8 mouse cellular contexts compared by ENCODE assay signal in the genomic region with DNA sequence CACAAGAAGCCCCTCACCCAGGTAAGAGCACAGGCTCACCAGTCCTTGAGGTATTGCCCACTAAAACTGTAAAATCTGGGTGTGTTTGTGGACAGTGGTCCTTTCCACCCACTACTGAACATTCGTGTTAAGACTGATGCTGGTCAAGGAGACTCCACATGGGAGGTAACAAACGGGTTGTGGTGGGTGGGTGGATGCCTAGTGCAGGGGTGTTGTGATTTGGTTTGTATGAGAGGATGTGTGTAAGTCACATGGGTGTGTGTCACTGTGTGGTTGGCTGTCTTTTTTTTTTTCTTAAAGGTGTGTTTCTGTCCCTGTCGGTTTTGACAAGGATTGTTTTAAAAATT. TPM values are rescaled to one million over a fixed set of nuclear protein-coding genes. Genes with fewer than 3 reads are reported as not detected.
A peak's percentile ranks its signal among the peaks of the same experiment; 100 is the strongest.
DNase-seq lines count a peak whose midpoint lies in the region; ATAC-seq and TF ChIP-seq lines count a peak whose summit lies in the region.

No protein-coding gene starts in this region.

- peak overlapping the region; percentile 26 for H3K4me3 ChIP-seq in kidney, adult 2 months (ENCODE audit: insufficient read depth, low read depth, low read length)
- peak overlapping the region; percentile 58 to 91 for H3K4me3 ChIP-seq in MEL (ENCODE audit: control insufficient read depth in 1 of 2, insufficient read depth in 1 of 2, low read depth in 2 of 2, low read length in 2 of 2)
- H3K4me3 ChIP-seq in forebrain, embryonic 13.5 days, result peak overlapping the region; percentile 88
- peak overlapping the region; percentile 60 for H3K4me3 ChIP-seq in liver, embryonic 15.5 days (replicated peaks)

- DNase-seq in kidney, adult 2 months, result no peak
- no peak for DNase-seq in kidney, postnatal 14 days
- no peak for DNase-seq in MEL (ENCODE audit: low read depth, low spot score)
- no peak for DNase-seq in adrenal gland, postnatal 4 days (ENCODE audit: low spot score in 2 of 2)
- no peak for DNase-seq in left cerebral cortex, postnatal 4 days
- no peak for DNase-seq in adrenal gland, postnatal 36 days

- H3K9me3 ChIP-seq in MEL (replicated peaks; ENCODE audit: insufficient read depth, low read length), result no peaks in the 10 kb centered on the region
- no peaks in the 10 kb centered on the region for H3K9me3 ChIP-seq in forebrain, embryonic 13.5 days (replicated peaks)
- no peaks in the 10 kb centered on the region for H3K9me3 ChIP-seq in liver, embryonic 15.5 days (replicated peaks)

- H3K27ac ChIP-seq in kidney, adult 2 months (ENCODE audit: insufficient read depth, low read depth, low read length), result no peak overlapping the region
- no peak overlapping the region for H3K27ac ChIP-seq in MEL (ENCODE audit: control insufficient read depth, low read depth, low read length)
- H3K27ac ChIP-seq in forebrain, embryonic 13.5 days, result peak overlapping the region; percentile 98
- no peak overlapping the region for H3K27ac ChIP-seq in liver, embryonic 15.5 days (replicated peaks)

- no peak for ATAC-seq in forebrain, embryonic 13.5 days
- no peak for ATAC-seq in liver, embryonic 15.5 days (ENCODE audit: insufficient read depth)

- TF ChIP-seq CTCF in kidney, adult 2 months (conservative IDR thresholded peaks at IDR 0.05; ENCODE audit: insufficient read depth, insufficient read length, low read depth, low read length), result no peak
- no peak for TF ChIP-seq CTCF in MEL (IDR thresholded peaks at IDR 0.05 in 2 of 3, conservative IDR thresholded peaks at IDR 0.05 in 1 of 3; ENCODE audit: control insufficient read depth in 1 of 3, insufficient read depth in 1 of 3, low read depth in 2 of 3, low read length in 3 of 3, poor library complexity in 1 of 3, severe bottlenecking in 1 of 3)

- H3K36me3 ChIP-seq in kidney, adult 2 months (ENCODE audit: control insufficient read depth, insufficient read depth, low read length), result no peaks in the 10 kb centered on the region
- H3K36me3 ChIP-seq in MEL (ENCODE audit: control insufficient read depth in 1 of 2, insufficient read depth in 2 of 2, low read length in 2 of 2), result no peaks in the 10 kb centered on the region
- H3K36me3 ChIP-seq in forebrain, embryonic 13.5 days (ENCODE audit: poor library complexity, severe bottlenecking), result no peaks in the 10 kb centered on the region
- peaks cover 14% of the 10 kb centered on the region; the same call in 1 of the 2 replicates for H3K36me3 ChIP-seq in liver, embryonic 15.5 days (replicated peaks)

- intact Hi-C loops in left cerebral cortex, postnatal 4 days (cut with DNase I), result loop anchor here (5.0 kb wide), 1 partner anchor 102 kb away; no protein-coding TSS in a partner anchor

- H3K4me1 ChIP-seq in kidney, adult 2 months (ENCODE audit: control insufficient read depth, insufficient read depth, low read length), result peaks cover 34% of the 10 kb centered on the region
- peaks cover 3 to 14% of the 10 kb centered on the region in 2 experiments for H3K4me1 ChIP-seq in MEL (ENCODE audit: control insufficient read depth in 1 of 2, insufficient read depth in 2 of 2, low read length in 2 of 2)
- H3K4me1 ChIP-seq in forebrain, embryonic 13.5 days, result peaks cover 67% of the 10 kb centered on the region
- H3K4me1 ChIP-seq in liver, embryonic 15.5 days (replicated peaks), result peaks cover 52% of the 10 kb centered on the region

- H3K9ac ChIP-seq in MEL (ENCODE audit: control insufficient read depth, low read depth, low read length, poor library complexity, severe bottlenecking), result peak overlapping the region; percentile 81; the same call in 1 of the 2 replicates
- H3K9ac ChIP-seq in forebrain, embryonic 13.5 days, result peak overlapping the region; percentile 98
- H3K9ac ChIP-seq in liver, embryonic 15.5 days, result 0 out of 2 replicates have a peak overlapping the region, but pooled peaks have one; percentile 51

- no peaks in the 10 kb centered on the region for H3K27me3 ChIP-seq in kidney, adult 2 months (replicated peaks; ENCODE audit: control insufficient read depth, insufficient read depth, low read length)
- no peaks in the 10 kb centered on the region for H3K27me3 ChIP-seq in MEL (ENCODE audit: control insufficient read depth in 1 of 2, insufficient read depth in 2 of 2, low read length in 2 of 2)
- no peaks in the 10 kb centered on the region for H3K27me3 ChIP-seq in forebrain, embryonic 13.5 days
- peaks cover 26% of the 10 kb centered on the region for H3K27me3 ChIP-seq in liver, embryonic 15.5 days

- no peak for TF ChIP-seq RAD21 in MEL (IDR thresholded peaks at IDR 0.05; ENCODE audit: low read depth, low read length)

- no peak for TF ChIP-seq POLR2A in kidney, adult 2 months (IDR thresholded peaks at IDR 0.05; ENCODE audit: low read depth, low read length)
- TF ChIP-seq POLR2A in MEL (IDR thresholded peaks at IDR 0.05; ENCODE audit: control insufficient read depth in 1 of 2, insufficient read depth in 1 of 2, low read depth in 1 of 2, low read length in 2 of 2, poor library complexity in 1 of 2), result no peak

- H3K4me2 ChIP-seq in forebrain, embryonic 13.5 days, result peak overlapping the region; percentile 95
- peak overlapping the region; percentile 72 for H3K4me2 ChIP-seq in liver, embryonic 15.5 days

- WGBS in kidney, adult 2 months, result 15% methylated on average over 3 of the region's 3 CpGs
- WGBS in forebrain, embryonic 13.5 days, result 4% methylated on average over 3 of the region's 3 CpGs
- WGBS in liver, embryonic 15.5 days (ENCODE audit: insufficient replicate concordance), result 20% methylated on average over 3 of the region's 3 CpGs

- TF ChIP-seq EP300 in MEL (IDR thresholded peaks at IDR 0.05; ENCODE audit: low read depth in 1 of 2, low read length in 2 of 2), result no peak

- no peaks in the 10 kb centered on the region for H3K79me2 ChIP-seq in MEL (ENCODE audit: control insufficient read depth, insufficient read depth, low read length, poor library complexity)

TF ChIP-seq in MEL, 35 proteins besides CTCF, POLR2A, EP300 and RAD21 (continues in another document):
- no peak for TF ChIP-seq RCOR1 (IDR thresholded peaks at IDR 0.05; ENCODE audit: low read depth, low read length)
- TF ChIP-seq TCF12 (IDR thresholded peaks at IDR 0.05; ENCODE audit: low read depth, low read length), result no peak
- no peak for TF ChIP-seq MAX (IDR thresholded peaks at IDR 0.05; ENCODE audit: low read length)
- TF ChIP-seq KAT2A (conservative IDR thresholded peaks at IDR 0.05; ENCODE audit: low read depth, low read length), result no peak

RNA-seq across cellular contexts. Expression of a gene that starts 0.9 kb away (rescaled TPM):
- polyA plus RNA-seq in kidney, adult 2 months (2012; rRNA removed), result 52.1 and 58.7 TPM in 2 replicates
- total RNA-seq in MEL (2012; rRNA removed), result 2.4 and 3.0 TPM in 2 replicates
- 1 to 10 TPM in 1 of 2 experiments, not detected in 1; 7.5 TPM for polyA plus RNA-seq in MEL (2012; ENCODE audit: insufficient read depth in 1 of 2, insufficient read length in 2 of 2, low read depth in 1 of 2, low replicate concordance in 2 of 2, missing spikeins in 1 of 2)
- 470 and 471 TPM in 2 replicates for polyA plus RNA-seq in forebrain, embryonic 13.5 days (2015; fragmentation: Nextera tagmentation; extraction: Ambion mirVana)
- 20.2 and 22.3 TPM in 2 replicates for polyA plus RNA-seq in liver, embryonic 15.5 days (2015; fragmentation: Nextera tagmentation; extraction: Ambion mirVana)
- total RNA-seq in adrenal gland, postnatal 4 days (2021), result 10 to 100 TPM; 92.5 to 94.7 TPM
- 100 to 1,000 TPM; 314 to 321 TPM for total RNA-seq in left cerebral cortex, postnatal 4 days (2021)
- total RNA-seq in adrenal gland, postnatal 36 days (2021), result 10 to 100 TPM; 53.9 to 62.1 TPM

RNA-seq across cellular contexts. Expression of a gene that starts 14.0 kb away (rescaled TPM):
- polyA plus RNA-seq in kidney, adult 2 months (2012; rRNA removed), result 0.29 and 27.1 TPM in 2 replicates
- total RNA-seq in MEL (2012; rRNA removed), result not detected in 2 replicates
- under 1 TPM in 1 of 2 experiments, not detected in 1; 0.21 TPM for polyA plus RNA-seq in MEL (2012; ENCODE audit: insufficient read depth in 1 of 2, insufficient read length in 2 of 2, low read depth in 1 of 2, low replicate concordance in 2 of 2, missing spikeins in 1 of 2)
- 4.5 TPM in 2 replicates for polyA plus RNA-seq in forebrain, embryonic 13.5 days (2015; fragmentation: Nextera tagmentation; extraction: Ambion mirVana)
- 2.9 and 5.0 TPM in 2 replicates for polyA plus RNA-seq in liver, embryonic 15.5 days (2015; fragmentation: Nextera tagmentation; extraction: Ambion mirVana)
- total RNA-seq in adrenal gland, postnatal 4 days (2021), result 10 to 100 TPM; 15.7 to 51.9 TPM
- total RNA-seq in left cerebral cortex, postnatal 4 days (2021), result under 1 TPM; 0.62 to 0.82 TPM
- under 1 TPM in 1 of 2 experiments, not detected in 1; 0.46 TPM for total RNA-seq in adrenal gland, postnatal 36 days (2021)

RNA-seq across cellular contexts. Expression of a gene that starts 52.5 kb away (rescaled TPM):
- polyA plus RNA-seq in kidney, adult 2 months (2012; rRNA removed), result 0.09 and 0.11 TPM in 2 replicates
- total RNA-seq in MEL (2012; rRNA removed), result not detected in 2 replicates
- polyA plus RNA-seq in MEL (2012; ENCODE audit: insufficient read depth in 1 of 2, insufficient read length in 2 of 2, low read depth in 1 of 2, low replicate concordance in 2 of 2, missing spikeins in 1 of 2), result not detected
- 0.10 TPM in 1 of 2 replicates, not detected in the other for polyA plus RNA-seq in forebrain, embryonic 13.5 days (2015; fragmentation: Nextera tagmentation; extraction: Ambion mirVana)
- 0.02 TPM in 1 of 2 replicates, not detected in the other for polyA plus RNA-seq in liver, embryonic 15.5 days (2015; fragmentation: Nextera tagmentation; extraction: Ambion mirVana)
- under 1 TPM; 0.39 to 0.45 TPM for total RNA-seq in adrenal gland, postnatal 4 days (2021)
- under 1 TPM in 1 of 2 experiments, not detected in 1; 0.58 TPM for total RNA-seq in left cerebral cortex, postnatal 4 days (2021)
- total RNA-seq in adrenal gland, postnatal 36 days (2021), result 1 to 10 TPM in 1 of 2 experiments, under 1 TPM in 1; 0.53 to 1.4 TPM

RNA-seq across cellular contexts. Expression of a gene that starts 55.7 kb away (rescaled TPM):
- polyA plus RNA-seq in kidney, adult 2 months (2012; rRNA removed), result 54.3 and 57.7 TPM in 2 replicates
- 65.2 and 88.0 TPM in 2 replicates for total RNA-seq in MEL (2012; rRNA removed)
- 10 to 100 TPM in 1 of 2 experiments, not detected in 1; 97.2 TPM for polyA plus RNA-seq in MEL (2012; ENCODE audit: insufficient read depth in 1 of 2, insufficient read length in 2 of 2, low read depth in 1 of 2, low replicate concordance in 2 of 2, missing spikeins in 1 of 2)
- 164 and 169 TPM in 2 replicates for polyA plus RNA-seq in forebrain, embryonic 13.5 days (2015; fragmentation: Nextera tagmentation; extraction: Ambion mirVana)
- 17.9 and 23.1 TPM in 2 replicates for polyA plus RNA-seq in liver, embryonic 15.5 days (2015; fragmentation: Nextera tagmentation; extraction: Ambion mirVana)
- 10 to 100 TPM; 45.3 to 55.6 TPM for total RNA-seq in adrenal gland, postnatal 4 days (2021)
- total RNA-seq in left cerebral cortex, postnatal 4 days (2021), result 100 to 1,000 TPM; 157 to 165 TPM
- total RNA-seq in adrenal gland, postnatal 36 days (2021), result 10 to 100 TPM; 24.9 to 39.2 TPM

RNA-seq across cellular contexts. Expression of a gene that starts 57.8 kb away (rescaled TPM):
- polyA plus RNA-seq in kidney, adult 2 months (2012; rRNA removed), result 93.4 and 95.1 TPM in 2 replicates
- 31.7 and 32.1 TPM in 2 replicates for total RNA-seq in MEL (2012; rRNA removed)
- polyA plus RNA-seq in MEL (2012; ENCODE audit: insufficient read depth in 1 of 2, insufficient read length in 2 of 2, low read depth in 1 of 2, low replicate concordance in 2 of 2, missing spikeins in 1 of 2), result 10 to 100 TPM; 45.8 to 49.0 TPM
- 112 and 125 TPM in 2 replicates for polyA plus RNA-seq in forebrain, embryonic 13.5 days (2015; fragmentation: Nextera tagmentation; extraction: Ambion mirVana)
- polyA plus RNA-seq in liver, embryonic 15.5 days (2015; fragmentation: Nextera tagmentation; extraction: Ambion mirVana), result 55.3 and 62.8 TPM in 2 replicates
- 100 to 1,000 TPM; 177 to 181 TPM for total RNA-seq in adrenal gland, postnatal 4 days (2021)
- 10 to 100 TPM; 71.9 to 75.8 TPM for total RNA-seq in left cerebral cortex, postnatal 4 days (2021)
- total RNA-seq in adrenal gland, postnatal 36 days (2021), result 100 to 1,000 TPM; 108 to 143 TPM

Comparison
In these comparisons a context has a peak if more than half of its experiments do, and no peak if none do; other contexts are left out.
1. RNA of a gene that starts 14.0 kb away (total RNA-seq): 15.7 to 51.9 TPM in adrenal gland, postnatal 4 days; 0.62 to 0.82 TPM in left cerebral cortex, postnatal 4 days, 0.46 TPM in adrenal gland, postnatal 36 days and not detected in MEL; every median in the first group is over 4 times any median in the second.
2. H3K4me3 ChIP-seq: peak in every context shown above with its lines; median percentile 88 in forebrain, embryonic 13.5 days; 74 in MEL; 60 in liver, embryonic 15.5 days; 26 in kidney, adult 2 months.
3. RNA of a gene that starts 0.9 kb away (total RNA-seq): 314 to 321 TPM in left cerebral cortex, postnatal 4 days, 92.5 to 94.7 TPM in adrenal gland, postnatal 4 days and 53.9 to 62.1 TPM in adrenal gland, postnatal 36 days; 2.4 to 3.0 TPM in MEL; every median in the first group is over 10 times any median in the second.
4. Peak in every context shown above with its lines, with median percentiles within 50 percentile points of each other: H3K9ac ChIP-seq.